Mouse (Mus musculus) layer of hippocampus, postnatal 36 days (tissue): Measurements from ENCODE around the gene Snph. TPM values are rescaled to one million over a fixed set of nuclear protein-coding genes. Genes with fewer than 3 reads are reported as not detected.
A peak's percentile ranks its signal among the peaks of the same experiment; 100 is the strongest.

Source experiments
- DNase-seq, 2 experiments: peaks; one replicate each; pipeline ENCODE4 v3.0.0; 2022
- total RNA-seq, 2 experiments: library from RNA; stranded (reverse); gene quantifications; 2 replicates each; pipeline ENCODE4 v1.2.3; 2021

Gene Snph
- total RNA-seq, 2 experiments from 2014 or later: 388 to 405 TPM

- DNase-seq: no peak
Observed at GRCm38 (mm10) chr2:151602106-151602505, 30.3 kb downstream of the Snph start.

- DNase-seq: peak in 1 of 2 experiments; percentile 55
Observed at GRCm38 (mm10) chr2:151598068-151598467, 34.3 kb downstream of the Snph start.

GRCm38 (mm10) chr2:151587306-151587705 lies 45.1 kb downstream of the Snph start:
- no peak for DNase-seq

GRCm38 (mm10) chr2:151586807-151587206 lies 45.6 kb downstream of the Snph start:
- no peak for DNase-seq

GRCm38 (mm10) chr2:151585934-151586333 lies 46.5 kb downstream of the Snph start:
- DNase-seq: no peak

GRCm38 (mm10) chr2:151580945-151581344 lies 51.4 kb downstream of the Snph start:
- DNase-seq: no peak

GRCm38 (mm10) chr2:151579183-151579582 lies 53.2 kb downstream of the Snph start:
- DNase-seq: no peak

- DNase-seq: peak; percentile 90 to 92
Observed at GRCm38 (mm10) chr2:151575699-151576389, 56.5 kb downstream of the Snph start.

- DNase-seq: no peak
Observed at GRCm38 (mm10) chr2:151575119-151575698, 57.2 kb downstream of the Snph start.

- DNase-seq: no peak
Observed at GRCm38 (mm10) chr2:151574607-151575006, 57.8 kb downstream of the Snph start.

GRCm38 (mm10) chr2:151573667-151574066 lies 58.7 kb downstream of the Snph start:
- DNase-seq: no peak

GRCm38 (mm10) chr2:151571873-151572700 lies 60.3 kb downstream of the Snph start, which contains the start of gene Sdcbp2:
TSS of gene Sdcbp2 (plus strand) at chr2:151572622.
- DNase-seq: no peak

GRCm38 (mm10) chr2:151569452-151569851 lies 62.9 kb downstream of the Snph start:
- no peak for DNase-seq

- DNase-seq: no peak
Observed at GRCm38 (mm10) chr2:151566856-151567255, 65.5 kb downstream of the Snph start.

- DNase-seq: no peak
Observed at GRCm38 (mm10) chr2:151564986-151565385, 67.4 kb downstream of the Snph start.

GRCm38 (mm10) chr2:151564006-151564405 lies 68.4 kb downstream of the Snph start:
- no peak for DNase-seq

GRCm38 (mm10) chr2:151562930-151563921 lies 69.2 kb downstream of the Snph start:
- DNase-seq: no peak

- DNase-seq: no peak
Observed at GRCm38 (mm10) chr2:151549615-151550121, 82.7 kb downstream of the Snph start.

- DNase-seq: no peak
Observed at GRCm38 (mm10) chr2:151546571-151546970, 85.8 kb downstream of the Snph start.

GRCm38 (mm10) chr2:151544673-151545072 lies 87.7 kb downstream of the Snph start:
- peak; percentile 41 to 48 for DNase-seq

GRCm38 (mm10) chr2:151543063-151543895 lies 89.1 kb downstream of the Snph start:
- peak; percentile 30 to 49 for DNase-seq
